Mouse (Mus musculus) macrophage (primary cell): ENCODE measurements around the gene Sirt2. TPM values are rescaled to one million over a fixed set of nuclear protein-coding genes. Genes with fewer than 3 reads are reported as not detected.

ENCODE experiments used
- H3K27ac ChIP-seq: fragments of 350-480 bp; formaldehyde crosslinking; 2 replicates; pipeline ENCODE4 v1.9.0; 2021
- H3K36me3 ChIP-seq: fragments of 350-480 bp; formaldehyde crosslinking; 2 replicates; pipeline ENCODE4 v1.9.0; 2021; ENCODE audit errors: inconsistent target
- H3K4me3 ChIP-seq: fragments of 350-480 bp; formaldehyde crosslinking; 2 replicates; pipeline ENCODE4 v1.9.0; 2021; ENCODE audit errors: inconsistent target
- H3K79me2 ChIP-seq: fragments of 350-480 bp; formaldehyde crosslinking; 2 replicates; pipeline ENCODE4 v1.9.0; 2021; ENCODE audit errors: inconsistent target
- WGBS: methylation state at CpG from one replicate; pipeline ENCODE4 v1.1.7; 2026; ENCODE audit warnings: inconsistent platforms; ENCODE audit not compliant: missing documents; 5-methylcytosine and 5-hydroxymethylcytosine counted together
- polyA plus RNA-seq: library from polyadenylated mRNA; stranded (reverse); fragments of 250-400 nt; gene quantifications from 3 replicates; pipeline ENCODE4 v1.2.4, GENCODE M21; 2018; ENCODE audit warnings: inconsistent platforms

The Sirt2 gene
- polyA plus RNA-seq, 1 experiment from 2014 or later = 230 TPM

- 13% methylated on average over 32 of the region's 32 CpGs for WGBS
- H3K79me2 ChIP-seq = peaks cover 12% of the 10 kb centered on the region; the same call in 1 of the 2 replicates
Observed at GRCm38 (mm10) chr7:28796562-28796975, 30.0 kb downstream of the Sirt2 start.

GRCm38 (mm10) chr7:28799994-28800393, 33.5 kb downstream of the Sirt2 start:
- Histone ChIP-seq H3K27ac (no peak overlapping the region), H3K79me2 (peaks cover 12% of the 10 kb centered on the region; the same call in 1 of the 2 replicates), H3K4me3 (no peak overlapping the region), H3K36me3 (peaks cover 15% of the 10 kb centered on the region; the same call in 1 of the 2 replicates)
- WGBS = 94% methylated on average over 9 of the region's 9 CpGs

More at GRCm38 (mm10) chr7:28796562-28796975, 30.0 kb downstream of the Sirt2 start:
- Histone ChIP-seq H3K36me3 (peaks cover 15% of the 10 kb centered on the region; the same call in 1 of the 2 replicates), H3K4me3 (peak overlapping the region; percentile 86), H3K27ac (peak overlapping the region; percentile 93)

GRCm38 (mm10) chr7:28801451-28801850, 34.9 kb downstream of the Sirt2 start:
- peaks cover 12% of the 10 kb centered on the region; the same call in 1 of the 2 replicates for H3K79me2 ChIP-seq
- no peak overlapping the region for H3K27ac ChIP-seq
- H3K36me3 ChIP-seq = peaks cover 15% of the 10 kb centered on the region; the same call in 1 of the 2 replicates
- 100% methylated on average over 2 of the region's 3 CpGs for WGBS
- no peak overlapping the region for H3K4me3 ChIP-seq

- H3K27ac ChIP-seq = peak overlapping the region; percentile 40
- WGBS = 55% methylated on average over 10 of the region's 10 CpGs
- peaks cover 9% of the 10 kb centered on the region; the same call in 1 of the 2 replicates for H3K79me2 ChIP-seq
- no peak overlapping the region for H3K4me3 ChIP-seq
- H3K36me3 ChIP-seq = peaks cover 15% of the 10 kb centered on the region; the same call in 1 of the 2 replicates
Observed at GRCm38 (mm10) chr7:28801901-28802670, 35.6 kb downstream of the Sirt2 start.

- WGBS = 21% methylated on average over 10 of the region's 10 CpGs
- H3K79me2 ChIP-seq = no peaks in the 10 kb centered on the region; the same call in 1 of the 2 replicates
- peak overlapping the region; percentile 40 for H3K27ac ChIP-seq
- H3K4me3 ChIP-seq = no peak overlapping the region
- H3K36me3 ChIP-seq = peaks cover 11% of the 10 kb centered on the region; the same call in 1 of the 2 replicates
Observed at GRCm38 (mm10) chr7:28802846-28803588, 36.5 kb downstream of the Sirt2 start.

GRCm38 (mm10) chr7:28803756-28804155, 37.2 kb downstream of the Sirt2 start:
- H3K27ac ChIP-seq = no peak overlapping the region
- 87% methylated on average over 4 of the region's 4 CpGs for WGBS

GRCm38 (mm10) chr7:28806869-28807268, 40.3 kb downstream of the Sirt2 start:
- H3K36me3 ChIP-seq = no peaks in the 10 kb centered on the region
- no peak overlapping the region for H3K4me3 ChIP-seq
- WGBS = 71% methylated on average over 2 of the region's 4 CpGs
- H3K79me2 ChIP-seq = peaks cover 6% of the 10 kb centered on the region
- H3K27ac ChIP-seq = no peak overlapping the region

More at GRCm38 (mm10) chr7:28803756-28804155, 37.2 kb downstream of the Sirt2 start:
- Histone ChIP-seq H3K36me3 (0 out of 2 replicates have a peak, but pooled peaks cover 5% of the 10 kb centered on the region), H3K4me3 (no peak overlapping the region), H3K79me2 (no peaks in the 10 kb centered on the region)

GRCm38 (mm10) chr7:28807641-28808220, 41.2 kb downstream of the Sirt2 start:
- Histone ChIP-seq H3K79me2 (peaks cover 15% of the 10 kb centered on the region), H3K36me3 (no peaks in the 10 kb centered on the region), H3K4me3 (peak overlapping the region; percentile 68; the same call in 1 of the 2 replicates), H3K27ac (peak overlapping the region; percentile 96)
- WGBS = 78% methylated on average over 6 of the region's 8 CpGs

- Histone ChIP-seq H3K27ac (peak within 1 kb of the TSS; percentile 96), H3K4me3 (peak within 1 kb of the TSS; percentile 68), H3K36me3 (peaks cover 2% of the 10 kb centered on the region; the same call in 1 of the 2 replicates), H3K79me2 (peaks cover 22% of the 10 kb centered on the region)
- 3% methylated on average over 35 of the region's 35 CpGs for WGBS
Observed at GRCm38 (mm10) chr7:28808221-28808941, 41.8 kb downstream of the Sirt2 start, which contains the start of gene Hnrnpl. TSS of gene Hnrnpl (plus strand) at chr7:28808541.

- Histone ChIP-seq H3K79me2 (peaks cover 27% of the 10 kb centered on the region), H3K27ac (peak overlapping the region; percentile 96), H3K36me3 (peaks cover 8% of the 10 kb centered on the region), H3K4me3 (peak overlapping the region; percentile 68)
- WGBS = 0% methylated on average over 20 of the region's 32 CpGs
Observed at GRCm38 (mm10) chr7:28808957-28809393, 42.4 kb downstream of the Sirt2 start.

GRCm38 (mm10) chr7:28809401-28810089, 43.0 kb downstream of the Sirt2 start:
- H3K27ac ChIP-seq = peak overlapping the region; percentile 96
- H3K79me2 ChIP-seq = peaks cover 33% of the 10 kb centered on the region
- peak overlapping the region; percentile 68 for H3K4me3 ChIP-seq
- 0% methylated on average over 26 of the region's 35 CpGs for WGBS
- peaks cover 13% of the 10 kb centered on the region for H3K36me3 ChIP-seq

- under 1% methylated on average over 64 of the region's 70 CpGs for WGBS
- peak overlapping the region; percentile 96 for H3K27ac ChIP-seq
- peak overlapping the region; percentile 71 for H3K4me3 ChIP-seq
- H3K79me2 ChIP-seq = peaks cover 42% of the 10 kb centered on the region
- H3K36me3 ChIP-seq = peaks cover 22% of the 10 kb centered on the region
Observed at GRCm38 (mm10) chr7:28810107-28811066, 43.9 kb downstream of the Sirt2 start.
